Comparison of ENCODE assay signal across 8 mouse cellular contexts in genomic region chr4:128993025-128993662, GRCm38 (mm10). TPM values are rescaled to one million over a fixed set of nuclear protein-coding genes. Genes with fewer than 3 reads are reported as not detected.
DNase-seq lines count a peak whose midpoint lies in the region; ATAC-seq and TF ChIP-seq lines count a peak whose summit lies in the region.

No protein-coding gene starts in this region.

- no peak for TF ChIP-seq CTCF in bone marrow macrophage, adult 2 months (IDR thresholded peaks at IDR 0.05; ENCODE audit: low read depth, low read length)
- no peak for TF ChIP-seq CTCF in embryonic fibroblast, embryonic 13.5 days (IDR thresholded peaks at IDR 0.05; ENCODE audit: borderline replicate concordance, insufficient read depth, low read length)

- H3K36me3 ChIP-seq in kidney, embryonic 14.5 days (ENCODE audit: control insufficient read depth, insufficient read depth, low read length) = peaks cover 7% of the 10 kb centered on the region
- H3K36me3 ChIP-seq in limb, embryonic 15.5 days = no peaks in the 10 kb centered on the region; the same call in 1 of the 2 replicates

- H3K4me1 ChIP-seq in bone marrow macrophage, adult 2 months (ENCODE audit: control insufficient read depth, insufficient read depth, low read length) = peaks cover 25% of the 10 kb centered on the region
- H3K4me1 ChIP-seq in embryonic fibroblast, embryonic 13.5 days (ENCODE audit: control insufficient read depth, insufficient read depth, low read length) = peaks cover 13% of the 10 kb centered on the region
- peaks cover 26% of the 10 kb centered on the region for H3K4me1 ChIP-seq in kidney, embryonic 14.5 days (ENCODE audit: control insufficient read depth, insufficient read depth, low read length)
- H3K4me1 ChIP-seq in limb, embryonic 15.5 days = peaks cover 36% of the 10 kb centered on the region

- no peaks in the 10 kb centered on the region for H3K27me3 ChIP-seq in kidney, embryonic 14.5 days (ENCODE audit: control insufficient read depth, insufficient read depth, low read length)
- no peaks in the 10 kb centered on the region for H3K27me3 ChIP-seq in limb, embryonic 15.5 days

- H3K9me3 ChIP-seq in kidney, embryonic 14.5 days (ENCODE audit: control insufficient read depth, low read length) = no peaks in the 10 kb centered on the region
- no peaks in the 10 kb centered on the region for H3K9me3 ChIP-seq in limb, embryonic 15.5 days

- H3K4me3 ChIP-seq in bone marrow macrophage, adult 2 months (ENCODE audit: insufficient read depth, low read length) = peak overlapping the region; percentile 99
- H3K4me3 ChIP-seq in embryonic fibroblast, embryonic 13.5 days (ENCODE audit: insufficient read depth, low read length) = peak overlapping the region; percentile 89
- H3K4me3 ChIP-seq in kidney, embryonic 14.5 days (ENCODE audit: low read length) = peak overlapping the region; percentile 88
- peak overlapping the region; percentile 89 for H3K4me3 ChIP-seq in limb, embryonic 15.5 days

- H3K4me2 ChIP-seq in kidney, embryonic 14.5 days (replicated peaks; ENCODE audit: low read depth, low read length) = peak overlapping the region; percentile 81
- H3K4me2 ChIP-seq in limb, embryonic 15.5 days = peak overlapping the region; percentile 74

- H3K9ac ChIP-seq in kidney, embryonic 14.5 days (ENCODE audit: low read depth, low read length) = peak overlapping the region; percentile 81
- peak overlapping the region; percentile 62 for H3K9ac ChIP-seq in limb, embryonic 15.5 days

- TF ChIP-seq POLR2A in bone marrow macrophage, adult 2 months (IDR thresholded peaks at IDR 0.05; ENCODE audit: borderline replicate concordance, low read depth, low read length) = no peak
- peak; percentile 84 for TF ChIP-seq POLR2A in embryonic fibroblast, embryonic 13.5 days (IDR thresholded peaks at IDR 0.05; ENCODE audit: low read depth, low read length)

- DNase-seq in A20 (ENCODE audit: low read depth, low spot score) = peak; percentile 98
- peak; percentile 96 to 97 for DNase-seq in heart, adult 9 months (ENCODE audit: low spot score in 2 of 2)
- DNase-seq in monocyte, adult 2 months (ENCODE audit: low read depth in 1 of 2, low spot score in 2 of 2) = peak; percentile 85 to 92
- DNase-seq in spleen, postnatal 36 days (ENCODE audit: low spot score in 2 of 2) = peak; percentile 90 to 94

- WGBS in kidney, embryonic 14.5 days = under 1% methylated on average over 49 of the region's 49 CpGs
- under 1% methylated on average over 49 of the region's 49 CpGs for WGBS in limb, embryonic 15.5 days

- peak; percentile 99 for ATAC-seq in kidney, embryonic 14.5 days (ENCODE audit: low FRiP score, low TSS enrichment)
- peak; percentile 99 for ATAC-seq in limb, embryonic 15.5 days (ENCODE audit: insufficient number of reproducible peaks, low FRiP score, low TSS enrichment, low read depth)

- peak overlapping the region; percentile 74 for H3K27ac ChIP-seq in bone marrow macrophage, adult 2 months (ENCODE audit: insufficient read depth, low read depth, low read length)
- H3K27ac ChIP-seq in embryonic fibroblast, embryonic 13.5 days (ENCODE audit: insufficient read depth, low read length) = no peak overlapping the region; the same call in 1 of the 2 replicates
- peak overlapping the region; percentile 71 for H3K27ac ChIP-seq in kidney, embryonic 14.5 days (ENCODE audit: low read depth, low read length)
- H3K27ac ChIP-seq in limb, embryonic 15.5 days = peak overlapping the region; percentile 89

RNA-seq across cellular contexts. Expression of gene Ak2, which starts 1.4 kb away (rescaled TPM):
- 54.5 and 64.3 TPM in 2 replicates for polyA plus RNA-seq in bone marrow macrophage, adult 2 months (2012; ENCODE audit: insufficient read depth, insufficient read length, missing spikeins)
- 95.5 and 107 TPM in 2 replicates for polyA plus RNA-seq in embryonic fibroblast, embryonic 13.5 days (2011; ENCODE audit: insufficient read length, low read depth, missing spikeins)
- polyA plus RNA-seq in kidney, embryonic 14.5 days (2014; fragmentation: Nextera tagmentation; extraction: Ambion mirVana) = 152 and 171 TPM in 2 replicates
- 241 and 246 TPM in 2 replicates for polyA plus RNA-seq in limb, embryonic 15.5 days (2015; fragmentation: Nextera tagmentation; extraction: Ambion mirVana)

RNA-seq across cellular contexts. Expression of gene Azin2, which starts 30.9 kb away (rescaled TPM):
- polyA plus RNA-seq in bone marrow macrophage, adult 2 months (2012; ENCODE audit: insufficient read depth, insufficient read length, missing spikeins) = 1.8 and 2.6 TPM in 2 replicates
- polyA plus RNA-seq in embryonic fibroblast, embryonic 13.5 days (2011; ENCODE audit: insufficient read length, low read depth, missing spikeins) = 29.0 and 37.5 TPM in 2 replicates
- 16.0 and 17.0 TPM in 2 replicates for polyA plus RNA-seq in kidney, embryonic 14.5 days (2014; fragmentation: Nextera tagmentation; extraction: Ambion mirVana)
- 27.0 and 27.1 TPM in 2 replicates for polyA plus RNA-seq in limb, embryonic 15.5 days (2015; fragmentation: Nextera tagmentation; extraction: Ambion mirVana)
